ENCODE assay signal across 16 mouse cellular contexts in the genomic region with DNA sequence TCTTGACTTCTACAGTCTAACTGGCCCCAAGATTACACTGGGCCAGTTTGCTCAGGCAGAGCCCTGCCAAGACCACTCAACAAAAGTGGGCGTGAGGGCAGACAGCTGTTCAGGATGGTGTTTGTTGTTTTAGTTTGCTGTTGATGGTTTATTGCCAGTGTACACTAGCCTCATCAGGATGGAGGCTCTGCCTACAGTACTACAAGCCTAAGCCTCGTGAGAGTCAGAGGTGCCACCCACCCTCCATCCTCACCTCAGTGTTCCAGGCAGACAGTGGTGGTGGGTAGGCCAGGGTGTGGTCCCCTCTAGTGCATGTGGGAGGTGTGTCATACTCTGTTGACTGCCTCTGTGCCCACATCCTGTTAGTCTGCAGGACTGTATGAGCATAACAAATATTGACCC. TPM values are rescaled to one million over a fixed set of nuclear protein-coding genes. Genes with fewer than 3 reads are reported as not detected.
DNase-seq lines count a peak whose midpoint lies in the region; ATAC-seq lines count a peak whose summit lies in the region.
"Had no signal": no experiment of that assay in that cellular context is flagged by ENCODE, and none has a peak within 500 bp of the region (broad histone marks: within the 10 kb centered on the region; RNA-seq: fewer than 3 reads in every experiment).

No protein-coding gene starts in this region.

- no peak for DNase-seq in embryonic facial prominence, embryonic 10.5 days (ENCODE audit: low spot score)
- peak; percentile 23 to 28 for DNase-seq in thymus, postnatal 10 days (ENCODE audit: low spot score in 2 of 2)
- DNase-seq in thymus, postnatal 25 days, result no peak
- peak; percentile 10 to 33 for DNase-seq in thymus, postnatal 36 days
- no peak for DNase-seq in left cerebral cortex, postnatal 25 days (ENCODE audit: low spot score in 2 of 2)
- no peak for DNase-seq in adrenal gland, postnatal 4 days (ENCODE audit: low spot score in 2 of 2)
- DNase-seq: cerebellum, postnatal 25 days; gastrocnemius, adult 2 months had no signal

- H3K36me3 ChIP-seq in embryonic facial prominence, embryonic 15.5 days, result no peaks in the 10 kb centered on the region
- no peaks in the 10 kb centered on the region for H3K36me3 ChIP-seq in embryonic facial prominence, embryonic 10.5 days (replicated peaks)
- H3K36me3 ChIP-seq: heart, embryonic 12.5 days; neural tube, embryonic 13.5 days had no signal

- H3K4me3 ChIP-seq in embryonic facial prominence, embryonic 15.5 days (replicated peaks), result no peak overlapping the region
- no peak overlapping the region for H3K4me3 ChIP-seq in embryonic facial prominence, embryonic 10.5 days
- H3K4me3 ChIP-seq: gastrocnemius, adult 2 months; heart, embryonic 12.5 days; neural tube, embryonic 13.5 days had no signal

- WGBS in embryonic facial prominence, embryonic 15.5 days, result 75% methylated on average over 2 of the region's 2 CpGs
- 86% methylated on average over 2 of the region's 2 CpGs for WGBS in embryonic facial prominence, embryonic 10.5 days

- H3K9ac ChIP-seq in embryonic facial prominence, embryonic 15.5 days, result no peak overlapping the region
- H3K9ac ChIP-seq: heart, embryonic 12.5 days; neural tube, embryonic 13.5 days had no signal

- peak; percentile 41; the same call in 1 of the 2 replicates for ATAC-seq in embryonic facial prominence, embryonic 15.5 days (ENCODE audit: insufficient number of reproducible peaks, low FRiP score, low TSS enrichment, low read depth)
- ATAC-seq in megakaryocyte, adult 5-6 weeks (ENCODE audit: poor library complexity, severe bottlenecking), result peak; percentile 54
- ATAC-seq: forebrain, embryonic 14.5 days had no signal

- H3K9me3 ChIP-seq in embryonic facial prominence, embryonic 15.5 days (replicated peaks), result no peaks in the 10 kb centered on the region
- H3K9me3 ChIP-seq in embryonic facial prominence, embryonic 10.5 days, result no peaks in the 10 kb centered on the region
- H3K9me3 ChIP-seq: heart, embryonic 12.5 days; neural tube, embryonic 13.5 days had no signal

- no peak overlapping the region for H3K4me2 ChIP-seq in embryonic facial prominence, embryonic 15.5 days (replicated peaks)
- H3K4me2 ChIP-seq: heart, embryonic 12.5 days; midbrain, embryonic 11.5 days; neural tube, embryonic 13.5 days had no signal

- H3K4me1 ChIP-seq in embryonic facial prominence, embryonic 15.5 days, result no peaks in the 10 kb centered on the region
- no peaks in the 10 kb centered on the region for H3K4me1 ChIP-seq in embryonic facial prominence, embryonic 10.5 days
- H3K4me1 ChIP-seq: neural tube, embryonic 13.5 days had no signal

- H3K27ac ChIP-seq in embryonic facial prominence, embryonic 15.5 days (replicated peaks), result no peak overlapping the region
- no peak overlapping the region for H3K27ac ChIP-seq in embryonic facial prominence, embryonic 10.5 days (replicated peaks)
- H3K27ac ChIP-seq: gastrocnemius, adult 2 months; kidney, postnatal 0 days; neural tube, embryonic 13.5 days had no signal

- H3K27me3 ChIP-seq in embryonic facial prominence, embryonic 15.5 days, result no peaks in the 10 kb centered on the region
- H3K27me3 ChIP-seq in embryonic facial prominence, embryonic 10.5 days (replicated peaks; ENCODE audit: low read depth, poor library complexity, severe bottlenecking), result no peaks in the 10 kb centered on the region
- H3K27me3 ChIP-seq: heart, embryonic 12.5 days; neural tube, embryonic 13.5 days had no signal

- intact Hi-C loops in left cerebral cortex, postnatal 25 days (cut with DNase I), result no loop called here

RNA-seq across cellular contexts. Expression of a gene that starts 23.0 kb away (rescaled TPM):
- 7.3 and 8.3 TPM in 2 replicates for polyA plus RNA-seq in embryonic facial prominence, embryonic 15.5 days (2015; fragmentation: Nextera tagmentation; extraction: Ambion mirVana)
- polyA plus RNA-seq in embryonic facial prominence, embryonic 10.5 days (2016; fragmentation: Nextera tagmentation; extraction: Ambion mirVana), result 18.9 and 21.6 TPM in 2 replicates
- total RNA-seq in megakaryocyte, adult 5-6 weeks (2015), result not detected in 2 replicates
- not detected in 2 replicates for total RNA-seq in megakaryocyte, adult 5-6 weeks (2017)
- total RNA-seq in left cerebral cortex, postnatal 25 days (2021), result 100 to 1,000 TPM; 175 to 186 TPM
- total RNA-seq in adrenal gland, postnatal 4 days (2021), result 10 to 100 TPM; 15.5 to 16.0 TPM
- polyA plus RNA-seq: liver, adult 2 months had no signal

Comparison
In these comparisons a context has a peak if more than half of its experiments do, and no peak if none do; other contexts are left out.
1. DNase-seq: peak in thymus, postnatal 10 days (2 of 2) and thymus, postnatal 36 days (2 of 2); none in embryonic facial prominence, embryonic 10.5 days (single experiment), thymus, postnatal 25 days (single experiment), left cerebral cortex, postnatal 25 days (0 of 2) and adrenal gland, postnatal 4 days (0 of 2).
2. RNA of a gene that starts 23.0 kb away (total RNA-seq): 175 to 186 TPM in left cerebral cortex, postnatal 25 days and 15.5 to 16.0 TPM in adrenal gland, postnatal 4 days; not detected in megakaryocyte, adult 5-6 weeks; every median in the first group is over 10 times any median in the second.